Mouse (Mus musculus): ENCODE measurements around the gene Pold3.
"Not testable (repeated sequence)": the region's sequence is repeated elsewhere in the genome, so short reads cannot be mapped to it uniquely, and the experiment has no call there.

Gene Pold3

GRCm38 (mm10) chr7:100111506-100111905, 9.9 kb downstream of the Pold3 start:
- DNase-seq (ENCODE audit: low spot score in 2 of 2), result no peak

DNA sequence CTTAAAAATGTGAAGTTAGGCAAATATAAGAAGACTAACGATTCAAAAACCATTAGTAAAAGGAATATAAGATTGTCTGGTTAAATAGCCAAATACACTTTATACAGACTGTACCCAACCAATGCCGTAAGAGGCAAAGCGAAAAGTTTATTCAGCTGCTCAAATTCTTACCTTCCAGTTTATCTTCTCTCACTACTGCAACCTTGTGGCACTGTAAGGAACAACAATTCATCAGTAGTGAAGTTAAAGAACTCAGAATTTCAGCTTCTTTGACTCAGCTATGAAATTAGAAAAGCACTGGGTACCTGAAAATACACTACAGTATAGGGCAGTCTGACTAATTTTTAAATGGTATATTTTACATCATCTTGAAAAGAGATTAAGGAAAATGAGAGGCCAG, 13.0 kb downstream of the Pold3 start:
- DNase-seq (ENCODE audit: low spot score in 2 of 2), result no peak

- no peak for DNase-seq (ENCODE audit: low spot score in 2 of 2)
Measured at GRCm38 (mm10) chr7:100104677-100105076, 16.7 kb downstream of the Pold3 start.

DNA sequence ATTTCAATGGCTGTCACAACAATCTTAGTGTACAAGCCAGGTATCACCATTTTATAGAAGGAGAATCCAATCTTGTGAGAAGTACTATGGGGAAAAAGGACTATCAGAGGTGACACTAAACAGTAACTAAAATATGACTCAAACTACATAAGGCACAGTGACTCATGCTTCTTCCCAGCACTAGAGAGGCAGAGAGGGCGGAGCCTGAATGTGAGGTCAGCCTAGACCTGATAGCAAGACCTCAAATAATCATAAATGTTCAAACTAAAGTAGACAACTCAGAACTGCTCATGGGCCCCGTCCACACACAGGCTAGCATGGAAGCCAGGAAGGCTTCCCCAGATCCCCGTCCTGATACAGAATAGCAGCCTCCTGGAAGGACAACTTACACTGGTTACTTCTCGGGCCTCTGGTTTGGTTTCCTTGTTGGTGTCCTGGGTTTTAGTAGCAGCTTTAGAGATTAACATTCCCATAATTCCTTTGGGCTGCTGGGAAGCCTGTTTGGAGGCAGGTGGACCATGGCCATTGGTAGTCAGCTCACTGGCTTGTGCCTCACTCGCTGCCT, 21.3 kb downstream of the Pold3 start:
- no peak for DNase-seq (ENCODE audit: low spot score in 2 of 2)

- no peak for DNase-seq (ENCODE audit: low spot score in 2 of 2)
Measured at GRCm38 (mm10) chr7:100086891-100087290, 34.5 kb downstream of the Pold3 start.

DNA sequence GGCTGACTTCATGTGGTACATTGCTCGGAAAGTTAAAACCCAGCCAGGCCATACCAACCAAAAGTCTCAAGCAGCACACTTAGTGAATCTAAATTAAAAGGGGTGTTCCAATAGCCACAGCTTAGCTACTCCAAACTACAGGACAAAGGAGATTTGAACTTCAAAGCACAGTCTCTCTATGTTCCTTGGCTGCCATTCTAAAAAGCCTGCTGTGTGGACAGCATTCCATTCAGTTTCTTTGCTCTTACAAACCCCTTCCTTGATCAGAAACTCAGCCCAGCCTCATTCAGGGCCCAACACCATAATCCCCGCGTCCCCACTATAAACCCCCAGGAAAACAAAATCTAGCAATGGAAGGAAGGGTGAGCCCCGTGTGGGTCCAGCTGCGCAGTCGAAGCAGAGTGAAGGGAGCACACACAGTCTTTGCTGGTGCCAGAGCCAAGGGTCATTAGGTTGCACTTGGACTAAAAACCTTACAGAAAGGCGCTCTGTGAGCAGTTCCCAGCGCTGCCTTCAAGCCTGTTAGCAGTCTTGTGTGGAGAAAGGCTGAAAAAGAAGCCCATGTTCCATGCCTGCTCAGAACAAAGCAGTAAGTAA, 35.1 kb downstream of the Pold3 start:
- DNase-seq (ENCODE audit: low spot score in 2 of 2), result no peak

DNA sequence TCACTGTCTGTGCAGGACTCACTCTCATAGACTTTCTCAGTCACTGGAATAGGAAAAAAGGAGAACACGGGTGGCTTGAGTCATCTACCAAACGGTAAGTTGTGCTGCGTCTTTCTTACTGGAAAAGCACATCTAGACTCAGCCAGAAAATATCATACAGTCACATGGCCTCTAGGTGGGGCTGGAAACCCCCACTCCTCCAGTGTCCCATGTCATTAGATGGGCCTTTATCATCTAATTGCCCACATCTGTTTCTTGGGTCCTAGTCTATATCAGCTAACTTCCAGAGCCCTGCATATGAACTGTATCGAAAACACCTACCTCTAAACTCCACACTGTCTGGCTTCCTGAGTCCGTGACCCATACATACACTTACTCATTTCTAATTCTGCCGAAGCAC, 37.6 kb downstream of the Pold3 start:
- DNase-seq (ENCODE audit: low spot score in 2 of 2), result no peak

DNA sequence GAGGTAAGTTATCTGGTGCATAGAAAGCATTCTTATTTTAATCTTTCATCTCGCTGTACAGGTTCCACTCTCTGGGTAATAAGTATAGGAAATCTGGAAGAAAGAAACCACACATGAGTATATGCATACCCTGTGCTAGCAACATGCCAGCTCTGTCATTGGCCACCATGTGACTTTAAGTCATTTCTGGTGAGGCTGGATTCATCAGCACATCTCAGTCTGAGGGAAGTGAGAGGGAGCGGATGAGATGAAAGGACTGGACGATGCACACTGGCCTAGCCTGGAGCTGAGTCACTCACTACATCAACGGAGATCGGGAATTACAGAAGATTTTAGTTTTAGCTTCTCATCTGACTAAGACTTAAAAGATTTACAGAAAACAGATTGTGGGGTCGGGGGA, 38.5 kb downstream of the Pold3 start:
- no peak for DNase-seq (ENCODE audit: low spot score in 2 of 2)

GRCm38 (mm10) chr7:100080087-100080781, 41.1 kb downstream of the Pold3 start:
- no peak for DNase-seq (ENCODE audit: low spot score in 2 of 2)

GRCm38 (mm10) chr7:100077071-100077470, 44.3 kb downstream of the Pold3 start:
- DNase-seq (ENCODE audit: low spot score in 2 of 2), result no peak

GRCm38 (mm10) chr7:100076296-100076695, 45.1 kb downstream of the Pold3 start:
- no peak for DNase-seq (ENCODE audit: low spot score in 2 of 2)

DNA sequence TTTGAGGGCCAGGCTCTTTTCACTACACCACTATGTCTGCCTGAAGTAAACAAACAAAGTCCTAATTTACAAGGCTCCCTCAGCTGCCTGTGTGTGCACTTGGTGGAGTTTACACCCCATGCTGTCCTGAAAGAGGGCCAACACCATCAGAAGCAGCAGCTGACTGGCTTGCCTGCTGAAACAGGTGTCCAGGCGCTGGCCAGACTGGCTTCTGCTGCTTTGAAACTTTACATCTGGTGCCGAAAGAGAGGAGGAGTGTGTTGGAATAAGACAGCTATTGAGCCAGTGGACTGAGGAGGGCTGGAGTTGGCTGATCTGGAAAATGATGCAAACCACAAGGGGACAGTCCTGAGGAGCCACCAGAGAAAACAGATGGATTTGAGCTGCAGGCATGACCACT, 47.4 kb downstream of the Pold3 start:
- DNase-seq (ENCODE audit: low spot score in 2 of 2), result no peak

DNA sequence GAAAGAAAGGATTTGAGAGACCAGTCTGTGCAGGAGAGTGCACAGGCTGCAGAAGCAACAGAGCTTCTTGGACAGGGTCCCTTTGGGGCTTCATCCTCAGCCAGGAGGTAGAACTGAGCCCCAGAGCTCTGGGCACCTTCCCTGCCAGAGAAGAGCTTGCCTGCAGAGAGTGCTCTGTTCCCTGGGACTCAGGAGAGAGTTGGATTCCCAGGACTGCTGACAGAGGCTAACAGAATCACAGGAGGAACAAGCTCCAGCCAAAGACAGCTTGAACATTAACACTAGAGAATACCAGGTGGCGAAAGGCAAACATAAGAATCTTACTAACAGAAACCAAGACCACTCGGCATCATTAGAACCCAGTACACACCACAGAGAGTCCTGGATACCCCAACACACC, 68.4 kb downstream of the Pold3 start:
- not testable (repeated sequence) for DNase-seq (ENCODE audit: low spot score in 2 of 2)

DNA sequence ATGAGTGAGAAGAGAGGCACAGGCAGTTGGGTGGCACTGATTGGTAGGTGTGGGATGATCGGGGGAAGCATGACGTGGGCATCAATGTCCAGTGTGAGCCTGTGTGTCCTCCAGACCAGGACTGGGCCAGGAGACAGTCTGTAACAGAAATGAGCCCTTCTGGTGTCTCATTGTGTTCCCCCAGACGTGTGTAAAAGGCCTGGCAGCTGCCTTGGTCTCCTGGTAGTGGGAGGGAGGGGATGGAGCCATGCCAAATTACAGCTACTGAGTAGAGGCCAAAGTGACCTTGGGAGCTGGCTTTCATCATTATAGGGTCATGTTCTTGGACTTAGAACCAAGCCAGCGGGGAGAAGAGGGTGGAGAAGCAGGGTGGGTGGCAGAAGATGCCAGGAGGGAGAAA, 69.5 kb downstream of the Pold3 start:
- no peak for DNase-seq (ENCODE audit: low spot score in 2 of 2)

DNA sequence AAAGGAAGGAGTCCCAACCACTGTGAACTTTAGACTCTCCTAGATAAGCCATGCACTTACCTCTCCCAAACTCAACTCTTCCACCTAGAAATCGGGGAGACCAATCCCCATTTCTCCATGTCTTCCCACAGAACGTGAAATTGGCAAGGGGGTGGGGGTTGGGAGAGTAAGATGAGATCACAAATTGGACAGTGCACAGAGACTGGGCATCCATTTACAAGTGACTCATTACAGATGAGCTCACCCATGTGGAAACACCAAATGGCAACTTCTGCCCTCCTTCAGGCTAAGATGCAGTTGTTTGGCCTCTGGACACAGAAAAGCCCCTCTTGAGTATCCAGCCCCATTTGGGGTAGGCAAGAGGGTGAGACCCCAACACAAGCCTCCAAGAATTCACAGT, 74.9 kb downstream of the Pold3 start:
- DNase-seq (ENCODE audit: low spot score in 2 of 2), result no peak

DNA sequence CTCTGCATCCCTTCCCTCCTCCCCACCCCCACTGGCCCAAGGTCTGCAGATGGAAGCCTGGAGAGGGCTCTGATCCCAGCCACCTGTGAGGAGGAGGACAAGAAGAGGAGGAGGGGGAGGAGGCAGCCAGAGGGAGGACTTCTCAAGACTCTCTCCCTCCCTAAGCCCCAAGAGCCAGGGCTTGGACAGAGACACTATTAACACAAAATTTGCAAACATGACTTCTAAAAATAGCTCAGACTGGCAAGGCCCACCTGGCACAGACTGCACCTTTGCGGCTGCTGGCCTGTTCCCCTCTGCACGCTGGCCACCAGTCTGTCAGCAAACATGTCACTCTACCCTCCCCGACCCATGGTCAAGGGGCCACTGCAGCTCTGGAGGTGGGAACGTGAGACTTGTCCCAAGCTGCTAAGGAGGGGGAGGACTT, 77.7 kb downstream of the Pold3 start:
- DNase-seq (ENCODE audit: low spot score in 2 of 2), result no peak

GRCm38 (mm10) chr7:100043096-100043495, 78.3 kb downstream of the Pold3 start:
- DNase-seq (ENCODE audit: low spot score in 2 of 2), result no peak

DNA sequence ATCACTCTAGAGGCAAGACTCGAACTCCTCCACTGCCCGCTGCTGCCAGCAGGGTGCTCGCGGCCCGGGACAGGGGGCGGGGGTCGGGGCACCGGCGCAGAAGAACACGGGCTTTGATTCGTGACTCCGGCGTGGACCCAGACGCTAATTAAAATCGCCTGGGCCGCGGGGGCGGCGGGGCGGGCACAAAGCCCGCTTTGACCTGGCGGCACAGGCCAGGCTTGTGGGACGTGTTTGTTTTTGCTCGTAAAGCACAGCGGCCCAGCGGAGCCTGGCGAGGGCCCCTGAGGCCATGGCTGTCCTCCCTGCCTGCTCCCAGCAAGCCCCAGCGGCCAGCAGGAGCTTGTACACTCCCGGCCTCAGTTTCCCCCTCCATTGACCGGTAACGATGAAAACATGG, 79.2 kb downstream of the Pold3 start:
- no peak for DNase-seq (ENCODE audit: low spot score in 2 of 2)

DNA sequence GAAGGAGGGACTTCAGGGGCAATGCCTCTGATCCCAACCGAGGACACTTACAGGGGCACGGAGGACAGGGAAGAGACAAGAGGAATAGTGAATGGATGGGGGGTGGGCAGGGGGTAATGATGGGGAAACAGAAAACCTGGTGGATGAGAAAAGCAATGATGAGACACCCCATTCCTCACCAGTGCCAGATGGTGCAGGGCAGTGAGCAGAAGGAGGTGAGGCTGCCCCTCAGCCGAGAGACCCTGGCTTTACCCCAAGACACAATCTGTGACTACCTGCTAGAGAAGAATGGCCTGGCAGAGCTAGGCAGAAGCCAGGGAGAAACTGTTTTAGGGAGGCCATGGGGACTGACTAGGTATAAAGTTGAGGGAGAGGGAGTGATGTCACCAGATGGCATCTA, 84.9 kb downstream of the Pold3 start:
- DNase-seq (ENCODE audit: low spot score in 2 of 2), result no peak

GRCm38 (mm10) chr7:100036050-100036449, 85.3 kb downstream of the Pold3 start:
- DNase-seq (ENCODE audit: low spot score in 2 of 2), result no peak

- DNase-seq (ENCODE audit: low spot score in 2 of 2), result no peak
Measured at GRCm38 (mm10) chr7:100034815-100035463, 86.4 kb downstream of the Pold3 start.

- DNase-seq (ENCODE audit: low spot score in 2 of 2), result no peak
Measured at GRCm38 (mm10) chr7:100033672-100034071, 87.7 kb downstream of the Pold3 start.
